Mouse (Mus musculus): ENCODE data around the gene Rsf1. TPM values are rescaled to one million over a fixed set of nuclear protein-coding genes. Genes with fewer than 3 reads are reported as not detected.
A peak's percentile ranks its signal among the peaks of the same experiment; 100 is the strongest.

Gene Rsf1
- polyA plus RNA-seq, 1 experiment from 2014 or later: 14.0 TPM

GRCm38 (mm10) chr7:97621346-97621745, 41.7 kb downstream of the Rsf1 start:
- Histone ChIP-seq H3K4me2 (ENCODE audit: low read depth, low read length) (no peak overlapping the region), H3K9ac (ENCODE audit: low read length) (no peak overlapping the region), H3K9me3 (replicated peaks; ENCODE audit: control insufficient read depth, low read length) (no peaks in the 10 kb centered on the region), H3K4me3 (ENCODE audit: low read length) (no peak overlapping the region), H3K36me3 (ENCODE audit: control insufficient read depth, insufficient read depth) (no peaks in the 10 kb centered on the region), H3K4me1 (ENCODE audit: control insufficient read depth, insufficient read depth, low read length) (peaks cover 2% of the 10 kb centered on the region; the same call in 1 of the 2 replicates), H3K27ac (ENCODE audit: low read length) (no peak overlapping the region), H3K27me3 (ENCODE audit: control insufficient read depth, insufficient read depth, low read length) (no peaks in the 10 kb centered on the region)
- 92% methylated on average over 5 of the region's 5 CpGs for WGBS
- ATAC-seq (replicated peaks; ENCODE audit: extremely low read depth, insufficient read depth, low FRiP score): no peak

GRCm38 (mm10) chr7:97622676-97623075, 43.0 kb downstream of the Rsf1 start:
- no peak overlapping the region for H3K27ac ChIP-seq (ENCODE audit: low read length)
- no peak overlapping the region for H3K4me2 ChIP-seq (ENCODE audit: low read depth, low read length)
- H3K9me3 ChIP-seq (replicated peaks; ENCODE audit: control insufficient read depth, low read length): no peaks in the 10 kb centered on the region
- H3K4me1 ChIP-seq (ENCODE audit: control insufficient read depth, insufficient read depth, low read length): peaks cover 2% of the 10 kb centered on the region; the same call in 1 of the 2 replicates
- WGBS: 94% methylated on average over 1 of the region's 1 CpGs
- H3K4me3 ChIP-seq (ENCODE audit: low read length): no peak overlapping the region
- H3K9ac ChIP-seq (ENCODE audit: low read length): no peak overlapping the region
- no peaks in the 10 kb centered on the region for H3K36me3 ChIP-seq (ENCODE audit: control insufficient read depth, insufficient read depth)
- no peaks in the 10 kb centered on the region for H3K27me3 ChIP-seq (ENCODE audit: control insufficient read depth, insufficient read depth, low read length)
- ATAC-seq (replicated peaks; ENCODE audit: extremely low read depth, insufficient read depth, low FRiP score): no peak

GRCm38 (mm10) chr7:97623402-97623801, 43.7 kb downstream of the Rsf1 start:
- Histone ChIP-seq H3K9me3 (replicated peaks; ENCODE audit: control insufficient read depth, low read length) (no peaks in the 10 kb centered on the region), H3K4me1 (ENCODE audit: control insufficient read depth, insufficient read depth, low read length) (peaks cover 2% of the 10 kb centered on the region; the same call in 1 of the 2 replicates), H3K27me3 (ENCODE audit: control insufficient read depth, insufficient read depth, low read length) (no peaks in the 10 kb centered on the region), H3K36me3 (ENCODE audit: control insufficient read depth, insufficient read depth) (no peaks in the 10 kb centered on the region), H3K4me2 (ENCODE audit: low read depth, low read length) (no peak overlapping the region), H3K27ac (ENCODE audit: low read length) (no peak overlapping the region), H3K4me3 (ENCODE audit: low read length) (no peak overlapping the region), H3K9ac (ENCODE audit: low read length) (no peak overlapping the region)
- no peak for ATAC-seq (replicated peaks; ENCODE audit: extremely low read depth, insufficient read depth, low FRiP score)

- H3K4me2 ChIP-seq (ENCODE audit: low read depth, low read length): peak overlapping the region; percentile 32; the same call in 1 of the 2 replicates
- H3K27ac ChIP-seq (ENCODE audit: low read length): peak overlapping the region; percentile 63
- no peaks in the 10 kb centered on the region for H3K36me3 ChIP-seq (ENCODE audit: control insufficient read depth, insufficient read depth)
- 24% methylated on average over 2 of the region's 2 CpGs for WGBS
- no peaks in the 10 kb centered on the region for H3K27me3 ChIP-seq (ENCODE audit: control insufficient read depth, insufficient read depth, low read length)
- no peak overlapping the region for H3K4me3 ChIP-seq (ENCODE audit: low read length)
- H3K9ac ChIP-seq (ENCODE audit: low read length): no peak overlapping the region
- no peak for ATAC-seq (replicated peaks; ENCODE audit: extremely low read depth, insufficient read depth, low FRiP score)
- no peaks in the 10 kb centered on the region for H3K9me3 ChIP-seq (replicated peaks; ENCODE audit: control insufficient read depth, low read length)
- peaks cover 9% of the 10 kb centered on the region for H3K4me1 ChIP-seq (ENCODE audit: control insufficient read depth, insufficient read depth, low read length)
Measured at GRCm38 (mm10) chr7:97629351-97629750, 49.7 kb downstream of the Rsf1 start.

DNA sequence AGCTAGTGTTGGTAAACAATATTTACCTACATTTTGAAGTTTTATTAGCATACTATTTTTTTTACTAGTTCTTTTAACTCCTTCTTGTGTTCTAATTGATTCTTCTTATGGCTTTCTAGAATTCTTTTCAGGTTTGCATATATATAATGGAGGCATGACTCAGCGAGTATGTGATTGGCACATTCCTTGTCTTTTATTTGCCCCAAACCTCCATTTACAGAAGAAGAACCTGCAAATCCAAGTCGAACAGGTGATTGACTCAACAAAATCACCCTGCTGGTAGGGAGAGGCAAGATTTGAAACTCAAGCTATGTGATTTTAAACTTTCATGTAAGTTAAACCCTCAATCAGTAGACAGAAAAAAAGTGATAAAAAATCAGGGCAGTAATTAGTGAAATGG, 51.6 kb downstream of the Rsf1 start:
- Histone ChIP-seq H3K4me1 (ENCODE audit: control insufficient read depth, insufficient read depth, low read length) (peaks cover 9% of the 10 kb centered on the region), H3K27me3 (ENCODE audit: control insufficient read depth, insufficient read depth, low read length) (no peaks in the 10 kb centered on the region), H3K9ac (ENCODE audit: low read length) (no peak overlapping the region), H3K36me3 (ENCODE audit: control insufficient read depth, insufficient read depth) (no peaks in the 10 kb centered on the region), H3K4me2 (ENCODE audit: low read depth, low read length) (no peak overlapping the region), H3K27ac (ENCODE audit: low read length) (no peak overlapping the region), H3K4me3 (ENCODE audit: low read length) (no peak overlapping the region), H3K9me3 (replicated peaks; ENCODE audit: control insufficient read depth, low read length) (no peaks in the 10 kb centered on the region)
- WGBS: 88% methylated on average over 2 of the region's 2 CpGs
- no peak for ATAC-seq (replicated peaks; ENCODE audit: extremely low read depth, insufficient read depth, low FRiP score)

DNA sequence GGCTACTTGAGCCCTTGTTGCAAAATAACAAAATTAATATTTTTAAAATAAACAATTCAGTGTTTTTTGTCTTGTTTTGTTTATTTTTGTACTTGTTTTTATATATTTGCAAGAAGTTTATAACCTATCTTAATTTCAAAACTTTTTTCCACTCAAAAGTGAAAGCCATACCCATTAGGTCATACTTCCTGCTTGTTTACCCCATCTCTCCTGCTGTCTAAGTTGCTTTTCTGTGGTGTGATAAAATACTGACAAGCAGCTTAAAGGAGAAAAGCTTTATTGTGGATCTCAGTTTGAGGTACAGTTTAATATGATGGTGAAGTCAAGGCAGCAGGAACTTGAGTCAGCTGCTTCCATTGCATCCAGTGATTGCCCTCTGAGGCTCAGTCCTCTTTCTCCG, 53.2 kb downstream of the Rsf1 start:
- WGBS: 82% methylated on average over 1 of the region's 1 CpGs
- H3K4me1 ChIP-seq (ENCODE audit: control insufficient read depth, insufficient read depth, low read length): peaks cover 13% of the 10 kb centered on the region
- H3K9ac ChIP-seq (ENCODE audit: low read length): no peak overlapping the region
- no peaks in the 10 kb centered on the region for H3K36me3 ChIP-seq (ENCODE audit: control insufficient read depth, insufficient read depth)
- no peak overlapping the region for H3K4me2 ChIP-seq (ENCODE audit: low read depth, low read length)
- H3K27ac ChIP-seq (ENCODE audit: low read length): no peak overlapping the region
- no peak overlapping the region for H3K4me3 ChIP-seq (ENCODE audit: low read length)
- no peaks in the 10 kb centered on the region for H3K27me3 ChIP-seq (ENCODE audit: control insufficient read depth, insufficient read depth, low read length)
- ATAC-seq (replicated peaks; ENCODE audit: extremely low read depth, insufficient read depth, low FRiP score): no peak
- H3K9me3 ChIP-seq (replicated peaks; ENCODE audit: control insufficient read depth, low read length): no peaks in the 10 kb centered on the region

DNA sequence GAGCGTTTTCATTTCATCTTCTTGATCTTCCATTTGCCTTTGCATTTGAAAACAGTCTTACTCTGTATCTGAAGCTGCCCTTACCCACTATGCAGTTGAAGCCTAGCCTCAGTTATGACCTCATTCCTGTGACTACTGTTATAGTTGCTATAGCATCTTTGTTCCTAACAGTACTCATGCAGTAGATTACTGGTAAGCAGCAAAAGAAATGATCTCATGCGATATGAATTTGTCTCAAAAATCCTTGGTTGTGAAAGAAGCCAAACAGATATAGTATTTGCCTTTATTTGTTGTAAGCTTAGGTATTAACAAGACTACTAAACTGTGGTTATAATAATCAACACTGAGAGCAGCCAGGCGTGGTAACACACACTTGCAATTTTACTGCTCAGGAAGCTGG, 65.4 kb downstream of the Rsf1 start:
- no peak overlapping the region for H3K4me3 ChIP-seq (ENCODE audit: low read length)
- 79% methylated on average over 3 of the region's 3 CpGs for WGBS
- H3K27ac ChIP-seq (ENCODE audit: low read length): no peak overlapping the region
- ATAC-seq (replicated peaks; ENCODE audit: extremely low read depth, insufficient read depth, low FRiP score): no peak
- no peaks in the 10 kb centered on the region for H3K27me3 ChIP-seq (ENCODE audit: control insufficient read depth, insufficient read depth, low read length)
- no peak overlapping the region for H3K4me2 ChIP-seq (ENCODE audit: low read depth, low read length)
- H3K4me1 ChIP-seq (ENCODE audit: control insufficient read depth, insufficient read depth, low read length): no peaks in the 10 kb centered on the region
- no peaks in the 10 kb centered on the region for H3K36me3 ChIP-seq (ENCODE audit: control insufficient read depth, insufficient read depth)
- H3K9me3 ChIP-seq (replicated peaks; ENCODE audit: control insufficient read depth, low read length): no peaks in the 10 kb centered on the region
- H3K9ac ChIP-seq (ENCODE audit: low read length): no peak overlapping the region

DNA sequence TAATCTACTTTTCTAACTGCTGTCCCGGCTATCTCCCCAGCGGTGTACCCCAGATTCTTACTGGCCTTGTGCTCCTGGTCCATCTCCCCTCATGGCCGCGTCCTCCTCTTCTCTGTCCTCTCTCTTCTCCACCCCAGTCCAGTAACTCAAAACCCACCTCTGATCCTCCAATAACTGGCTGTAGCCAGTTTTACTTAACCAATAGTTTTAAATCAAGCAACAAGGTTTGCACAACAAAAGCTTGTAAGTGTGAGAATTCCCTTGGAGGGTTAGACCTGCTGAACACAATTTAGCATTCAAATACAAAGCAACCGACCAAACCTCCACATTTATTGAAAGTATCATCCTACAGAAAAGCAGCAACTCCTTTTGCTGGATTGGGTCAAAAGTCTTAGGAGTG, 68.0 kb downstream of the Rsf1 start:
- Histone ChIP-seq H3K9me3 (replicated peaks; ENCODE audit: control insufficient read depth, low read length) (no peaks in the 10 kb centered on the region), H3K9ac (ENCODE audit: low read length) (no peak overlapping the region), H3K4me1 (ENCODE audit: control insufficient read depth, insufficient read depth, low read length) (no peaks in the 10 kb centered on the region), H3K4me2 (ENCODE audit: low read depth, low read length) (no peak overlapping the region), H3K27me3 (ENCODE audit: control insufficient read depth, insufficient read depth, low read length) (no peaks in the 10 kb centered on the region), H3K36me3 (ENCODE audit: control insufficient read depth, insufficient read depth) (no peaks in the 10 kb centered on the region), H3K4me3 (ENCODE audit: low read length) (no peak overlapping the region), H3K27ac (ENCODE audit: low read length) (no peak overlapping the region)
- 91% methylated on average over 5 of the region's 5 CpGs for WGBS
- no peak for ATAC-seq (replicated peaks; ENCODE audit: extremely low read depth, insufficient read depth, low FRiP score)

DNA sequence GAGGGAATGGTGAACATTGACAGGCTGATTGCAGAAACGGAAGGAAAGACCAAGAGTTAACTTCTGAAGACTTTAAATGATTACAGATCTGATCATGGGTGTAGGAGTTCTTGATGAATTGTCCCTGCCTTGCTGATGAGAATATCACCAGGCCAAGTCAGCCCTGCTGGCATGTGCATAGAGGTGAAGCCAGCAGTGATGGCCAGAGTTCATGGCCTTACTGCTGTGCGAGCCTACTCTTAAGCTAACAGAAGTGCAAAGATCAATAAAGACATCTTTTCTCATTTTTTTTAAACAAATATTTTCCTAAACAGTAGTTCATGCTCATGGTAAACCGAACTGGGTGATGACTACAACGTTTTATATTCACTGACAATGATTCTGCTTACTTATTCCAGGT, 71.0 kb downstream of the Rsf1 start:
- Histone ChIP-seq H3K4me3 (ENCODE audit: low read length) (no peak overlapping the region), H3K4me2 (ENCODE audit: low read depth, low read length) (no peak overlapping the region), H3K4me1 (ENCODE audit: control insufficient read depth, insufficient read depth, low read length) (no peaks in the 10 kb centered on the region), H3K27me3 (ENCODE audit: control insufficient read depth, insufficient read depth, low read length) (no peaks in the 10 kb centered on the region), H3K9ac (ENCODE audit: low read length) (no peak overlapping the region), H3K9me3 (replicated peaks; ENCODE audit: control insufficient read depth, low read length) (no peaks in the 10 kb centered on the region), H3K36me3 (ENCODE audit: control insufficient read depth, insufficient read depth) (peaks cover 9% of the 10 kb centered on the region), H3K27ac (ENCODE audit: low read length) (no peak overlapping the region)
- ATAC-seq (replicated peaks; ENCODE audit: extremely low read depth, insufficient read depth, low FRiP score): no peak
- 88% methylated on average over 4 of the region's 4 CpGs for WGBS

DNA sequence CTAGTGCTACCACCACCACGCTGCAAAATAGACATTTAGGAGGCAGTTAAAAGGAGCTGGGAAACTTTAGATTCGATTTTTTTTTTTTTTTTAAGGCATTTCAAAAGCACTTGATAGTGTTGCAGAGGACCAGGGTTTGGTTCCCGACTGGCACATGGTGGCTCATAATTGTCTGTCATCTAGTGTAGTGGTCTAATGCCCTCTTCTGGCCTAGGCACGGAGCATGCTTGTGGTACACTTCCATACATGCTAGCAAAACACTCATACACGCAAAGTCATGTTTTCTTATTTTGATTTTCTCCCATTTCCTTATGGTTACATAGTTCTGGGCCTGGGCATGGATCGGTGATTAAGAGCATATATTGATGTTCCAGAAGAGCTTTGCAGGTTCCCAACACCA, 76.5 kb downstream of the Rsf1 start:
- Histone ChIP-seq H3K27ac (ENCODE audit: low read length) (no peak overlapping the region), H3K36me3 (ENCODE audit: control insufficient read depth, insufficient read depth) (peaks cover 14% of the 10 kb centered on the region), H3K4me2 (ENCODE audit: low read depth, low read length) (no peak overlapping the region), H3K4me1 (ENCODE audit: control insufficient read depth, insufficient read depth, low read length) (no peaks in the 10 kb centered on the region), H3K9me3 (replicated peaks; ENCODE audit: control insufficient read depth, low read length) (no peaks in the 10 kb centered on the region), H3K27me3 (ENCODE audit: control insufficient read depth, insufficient read depth, low read length) (no peaks in the 10 kb centered on the region), H3K4me3 (ENCODE audit: low read length) (no peak overlapping the region), H3K9ac (ENCODE audit: low read length) (no peak overlapping the region)
- WGBS: 87% methylated on average over 6 of the region's 6 CpGs
- no peak for ATAC-seq (replicated peaks; ENCODE audit: extremely low read depth, insufficient read depth, low FRiP score)
